Mouse (Mus musculus): ENCODE results near the gene Cyb5r2. TPM values are rescaled to one million over a fixed set of nuclear protein-coding genes. Genes with fewer than 3 reads are reported as not detected.
A peak's percentile ranks its signal among the peaks of the same experiment; 100 is the strongest.

Gene Cyb5r2
- polyA plus RNA-seq, 1 experiment from 2014 or later = 0.42 TPM

DNA sequence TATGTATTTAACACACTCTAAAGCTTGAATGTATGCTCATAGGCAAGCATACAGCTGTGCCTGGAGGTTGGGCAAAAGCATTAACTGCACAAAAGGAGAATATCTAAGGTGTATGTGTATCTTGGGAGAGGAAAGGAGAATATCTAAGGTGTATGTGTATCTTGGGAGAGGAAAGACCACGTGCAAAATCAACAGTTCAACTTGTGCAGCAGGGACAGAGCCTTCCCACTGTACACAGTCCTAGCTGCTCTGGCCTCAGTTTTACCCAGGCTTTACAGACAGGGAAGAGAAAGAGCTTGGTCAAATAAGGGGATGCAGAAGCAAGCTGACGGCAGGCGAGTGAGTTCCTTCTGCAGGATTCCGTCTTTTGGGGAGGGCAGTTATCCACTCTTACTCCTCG lies 43.8 kb downstream of the Cyb5r2 start:
- Histone ChIP-seq H3K9ac (no peak overlapping the region), H3K4me3 (no peak overlapping the region), H3K4me1 (0 out of 2 replicates have a peak, but pooled peaks cover 3% of the 10 kb centered on the region), H3K9me3 (no peaks in the 10 kb centered on the region), H3K27me3 (no peaks in the 10 kb centered on the region), H3K4me2 (no peak overlapping the region), H3K27ac (no peak overlapping the region), H3K36me3 (peaks cover 12% of the 10 kb centered on the region)
- no peak for ATAC-seq (ENCODE audit: insufficient number of reproducible peaks, low FRiP score, low TSS enrichment, low read depth)
- WGBS = 89% methylated on average over 5 of the region's 5 CpGs

- Histone ChIP-seq H3K36me3 (peaks cover 7% of the 10 kb centered on the region; the same call in 1 of the 2 replicates), H3K4me1 (peaks cover 16% of the 10 kb centered on the region), H3K9me3 (no peaks in the 10 kb centered on the region), H3K9ac (no peak overlapping the region), H3K27me3 (no peaks in the 10 kb centered on the region), H3K4me2 (no peak overlapping the region), H3K4me3 (no peak overlapping the region), H3K27ac (no peak overlapping the region)
- ATAC-seq (ENCODE audit: insufficient number of reproducible peaks, low FRiP score, low TSS enrichment, low read depth) = no peak
- 61% methylated on average over 6 of the region's 6 CpGs for WGBS
Measured at GRCm38 (mm10) chr7:107712743-107713142, 45.1 kb downstream of the Cyb5r2 start.

DNA sequence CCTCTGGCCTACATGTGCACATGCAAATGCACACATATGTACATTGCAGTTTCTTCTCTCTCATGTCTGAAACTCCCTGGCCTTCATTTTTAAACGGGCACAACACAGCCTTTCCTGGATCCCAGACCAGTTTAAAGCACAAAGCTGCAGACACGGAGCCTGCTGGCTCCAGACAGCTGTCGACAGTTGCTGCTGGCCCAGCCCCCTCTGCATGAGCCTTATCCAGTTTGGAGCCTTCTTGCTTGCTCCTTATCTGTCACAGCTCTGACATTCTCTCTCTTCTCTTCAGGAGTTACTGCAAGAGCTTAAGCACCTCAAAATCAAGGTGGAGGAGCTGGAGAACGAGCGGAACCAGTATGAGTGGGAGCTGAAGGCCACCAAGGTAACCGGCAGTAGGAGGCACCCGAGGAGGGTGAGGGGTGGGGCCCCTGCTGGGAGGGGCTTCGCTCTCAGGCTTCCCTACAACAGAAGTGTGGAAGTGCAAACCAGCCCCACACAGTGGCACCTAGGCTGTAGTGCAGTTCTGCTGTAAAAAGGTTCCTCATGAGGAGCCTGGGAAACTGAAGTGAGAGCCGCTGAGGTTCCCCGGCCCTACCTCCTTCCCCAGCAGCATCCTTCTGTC lies 49.2 kb downstream of the Cyb5r2 start:
- ATAC-seq (ENCODE audit: insufficient number of reproducible peaks, low FRiP score, low TSS enrichment, low read depth) = peak; percentile 88
- Histone ChIP-seq H3K27ac (peak overlapping the region; percentile 72), H3K4me3 (peak overlapping the region; percentile 25), H3K27me3 (no peaks in the 10 kb centered on the region), H3K4me2 (peak overlapping the region; percentile 32), H3K9me3 (no peaks in the 10 kb centered on the region), H3K36me3 (0 out of 2 replicates have a peak, but pooled peaks cover 4% of the 10 kb centered on the region), H3K4me1 (peaks cover 18% of the 10 kb centered on the region), H3K9ac (peak overlapping the region; percentile 21; the same call in 1 of the 2 replicates)
- 2% methylated on average over 10 of the region's 10 CpGs for WGBS

DNA sequence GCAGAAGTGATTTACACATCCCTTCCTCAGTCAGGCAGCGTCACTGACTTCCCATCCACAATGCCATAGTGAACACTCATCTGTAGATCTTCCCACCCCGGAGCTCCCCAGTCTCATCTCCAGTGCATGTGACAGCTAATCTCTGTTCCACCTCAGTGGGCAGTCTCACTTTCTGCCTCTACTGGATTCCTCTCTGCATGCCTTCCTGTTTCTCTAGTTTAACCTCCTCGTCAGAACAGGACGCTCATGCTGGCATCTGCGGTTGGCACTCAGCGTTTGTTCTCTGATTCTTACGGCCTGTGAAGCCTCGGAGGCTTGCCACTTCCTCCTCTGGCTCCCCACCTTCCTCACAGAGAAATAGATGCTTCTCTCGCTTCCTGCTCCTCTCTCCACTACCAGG lies 50.2 kb downstream of the Cyb5r2 start:
- no peaks in the 10 kb centered on the region for H3K9me3 ChIP-seq
- no peak overlapping the region for H3K4me2 ChIP-seq
- no peak for ATAC-seq (ENCODE audit: insufficient number of reproducible peaks, low FRiP score, low TSS enrichment, low read depth)
- no peak overlapping the region for H3K9ac ChIP-seq
- 57% methylated on average over 9 of the region's 9 CpGs for WGBS
- peaks cover 23% of the 10 kb centered on the region for H3K4me1 ChIP-seq
- H3K4me3 ChIP-seq = no peak overlapping the region
- H3K36me3 ChIP-seq = 0 out of 2 replicates have a peak, but pooled peaks cover 4% of the 10 kb centered on the region
- no peaks in the 10 kb centered on the region for H3K27me3 ChIP-seq
- H3K27ac ChIP-seq = peak overlapping the region; percentile 72

- WGBS = 74% methylated on average over 5 of the region's 5 CpGs
- Histone ChIP-seq H3K4me3 (no peak overlapping the region), H3K27me3 (no peaks in the 10 kb centered on the region), H3K4me2 (no peak overlapping the region), H3K4me1 (peaks cover 24% of the 10 kb centered on the region), H3K9ac (no peak overlapping the region), H3K27ac (no peak overlapping the region), H3K36me3 (0 out of 2 replicates have a peak, but pooled peaks cover 5% of the 10 kb centered on the region), H3K9me3 (no peaks in the 10 kb centered on the region)
- ATAC-seq (ENCODE audit: insufficient number of reproducible peaks, low FRiP score, low TSS enrichment, low read depth) = no peak
Measured at GRCm38 (mm10) chr7:107705941-107706340, 51.9 kb downstream of the Cyb5r2 start.

DNA sequence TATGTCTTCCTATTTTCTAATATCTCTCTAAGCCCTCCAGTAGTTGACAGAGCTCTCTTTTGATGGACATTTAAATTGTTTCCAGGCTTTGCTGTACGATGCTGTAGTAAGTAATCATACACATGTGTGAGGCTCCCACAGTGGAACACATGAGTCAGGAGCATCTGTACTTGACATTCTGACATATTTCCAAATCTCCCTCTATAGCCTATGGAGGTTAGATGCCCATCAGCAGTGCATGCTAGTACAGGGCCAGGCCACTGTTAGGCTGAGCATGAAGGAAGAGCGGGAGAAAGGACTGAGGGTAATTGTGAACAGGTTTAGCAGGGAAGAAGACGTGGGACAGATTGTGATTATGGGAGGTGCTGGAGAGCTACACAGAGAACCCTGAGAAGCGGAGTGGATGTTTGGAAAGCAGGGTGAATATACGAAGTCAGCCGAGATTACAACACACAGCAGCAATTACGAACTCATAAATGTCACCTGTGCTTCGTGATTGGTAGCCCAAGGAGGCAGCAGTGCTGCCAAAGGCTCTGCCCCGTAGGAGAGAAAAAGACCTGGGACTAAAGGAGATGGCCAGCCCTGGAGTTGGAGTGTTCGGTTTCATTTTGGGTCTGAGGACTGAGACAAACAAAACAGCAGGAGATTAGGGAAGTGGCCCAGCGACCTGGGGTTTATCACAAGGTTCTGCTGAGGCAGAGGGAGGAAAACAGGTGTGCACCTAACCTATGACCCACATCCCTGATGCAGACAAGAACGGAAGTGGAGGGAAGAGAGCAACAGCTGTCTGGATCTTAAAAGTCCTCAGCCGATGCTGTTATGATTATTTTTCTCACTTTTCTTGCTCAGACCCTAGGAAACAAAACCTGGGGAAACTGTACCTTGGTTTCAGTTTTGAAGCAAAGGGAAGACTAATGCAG lies 55.1 kb downstream of the Cyb5r2 start:
- peaks cover 13% of the 10 kb centered on the region; the same call in 1 of the 2 replicates for H3K4me1 ChIP-seq
- WGBS = 19% methylated on average over 13 of the region's 13 CpGs
- peak overlapping the region; percentile 43; the same call in 1 of the 2 replicates for H3K27ac ChIP-seq
- peak; percentile 55 for ATAC-seq (ENCODE audit: insufficient number of reproducible peaks, low FRiP score, low TSS enrichment, low read depth)
- H3K9ac ChIP-seq = no peak overlapping the region
- no peak overlapping the region for H3K4me2 ChIP-seq
- H3K27me3 ChIP-seq = no peaks in the 10 kb centered on the region
- H3K36me3 ChIP-seq = 0 out of 2 replicates have a peak, but pooled peaks cover 10% of the 10 kb centered on the region
- H3K4me3 ChIP-seq = no peak overlapping the region
- no peaks in the 10 kb centered on the region for H3K9me3 ChIP-seq

GRCm38 (mm10) chr7:107700646-107701045 lies 57.2 kb downstream of the Cyb5r2 start:
- no peak overlapping the region for H3K27ac ChIP-seq
- peaks cover 11% of the 10 kb centered on the region; the same call in 1 of the 2 replicates for H3K4me1 ChIP-seq
- H3K4me3 ChIP-seq = no peak overlapping the region
- no peak overlapping the region for H3K4me2 ChIP-seq
- H3K36me3 ChIP-seq = 0 out of 2 replicates have a peak, but pooled peaks cover 10% of the 10 kb centered on the region
- no peak for ATAC-seq (ENCODE audit: insufficient number of reproducible peaks, low FRiP score, low TSS enrichment, low read depth)
- no peaks in the 10 kb centered on the region for H3K27me3 ChIP-seq
- no peaks in the 10 kb centered on the region for H3K9me3 ChIP-seq
- WGBS = 83% methylated on average over 5 of the region's 5 CpGs
- H3K9ac ChIP-seq = no peak overlapping the region

GRCm38 (mm10) chr7:107699926-107700325 lies 57.9 kb downstream of the Cyb5r2 start:
- Histone ChIP-seq H3K9me3 (no peaks in the 10 kb centered on the region), H3K4me1 (peaks cover 11% of the 10 kb centered on the region; the same call in 1 of the 2 replicates), H3K9ac (no peak overlapping the region), H3K27me3 (no peaks in the 10 kb centered on the region), H3K36me3 (0 out of 2 replicates have a peak, but pooled peaks cover 6% of the 10 kb centered on the region), H3K27ac (0 out of 2 replicates have a peak overlapping the region, but pooled peaks have one; percentile 27), H3K4me2 (no peak overlapping the region), H3K4me3 (no peak overlapping the region)
- WGBS = 55% methylated on average over 1 of the region's 1 CpGs
- no peak for ATAC-seq (ENCODE audit: insufficient number of reproducible peaks, low FRiP score, low TSS enrichment, low read depth)

Other genes with a start within 250 kb of the Cyb5r2 start
- 36.3 and 37.9 TPM in 2 replicates for gene Olfml1, start 190.6 kb downstream of the Cyb5r2 start, polyA plus RNA-seq (2015; fragmentation: Nextera tagmentation; extraction: Ambion mirVana)
- 18.2 and 21.2 TPM in 2 replicates for gene Ppfibp2, start 162.8 kb downstream of the Cyb5r2 start, polyA plus RNA-seq (2015; fragmentation: Nextera tagmentation; extraction: Ambion mirVana)
- not detected in 2 replicates for gene 5330417H12Rik, start 132.9 kb downstream of the Cyb5r2 start, polyA plus RNA-seq (2015; fragmentation: Nextera tagmentation; extraction: Ambion mirVana)
- not detected in 2 replicates for gene Ovch2, start 43.2 kb upstream of the Cyb5r2 start, polyA plus RNA-seq (2015; fragmentation: Nextera tagmentation; extraction: Ambion mirVana)
- not detected in 2 replicates for gene Olfr467, start 54.2 kb upstream of the Cyb5r2 start, polyA plus RNA-seq (2015; fragmentation: Nextera tagmentation; extraction: Ambion mirVana)
- gene Olfr469, start 67.5 kb upstream of the Cyb5r2 start, polyA plus RNA-seq (2015; fragmentation: Nextera tagmentation; extraction: Ambion mirVana) = not detected in 2 replicates
- gene Olfr470, start 89.5 kb upstream of the Cyb5r2 start, polyA plus RNA-seq (2015; fragmentation: Nextera tagmentation; extraction: Ambion mirVana) = not detected in 2 replicates
- not detected in 2 replicates for gene Olfr472, start 139.9 kb upstream of the Cyb5r2 start, polyA plus RNA-seq (2015; fragmentation: Nextera tagmentation; extraction: Ambion mirVana)
- gene Olfr473, start 172.4 kb upstream of the Cyb5r2 start, polyA plus RNA-seq (2015; fragmentation: Nextera tagmentation; extraction: Ambion mirVana) = not detected in 2 replicates
- not detected in 2 replicates for gene Olfr474, start 196.6 kb upstream of the Cyb5r2 start, polyA plus RNA-seq (2015; fragmentation: Nextera tagmentation; extraction: Ambion mirVana)
- gene Olfr476, start 206.8 kb upstream of the Cyb5r2 start, polyA plus RNA-seq (2015; fragmentation: Nextera tagmentation; extraction: Ambion mirVana) = not detected in 2 replicates
- not detected in 2 replicates for gene Olfr477, start 228.7 kb upstream of the Cyb5r2 start, polyA plus RNA-seq (2015; fragmentation: Nextera tagmentation; extraction: Ambion mirVana)